Mouse (Mus musculus) forebrain, embryonic 12.5 days (tissue): ENCODE data around the gene Rtf2. TPM values are rescaled to one million over a fixed set of nuclear protein-coding genes. Genes with fewer than 3 reads are reported as not detected.

Source experiments
- ATAC-seq: fragments of 200-750 bp; cut with Nextera tagmentation; 2 replicates; pipeline ENCODE4 v1.8.0; 2017; ENCODE audit warnings: moderate TSS enrichment; ENCODE audit not compliant: low FRiP score
- H3K27ac ChIP-seq: fragments of 300-500 bp; sonication (generic); 2 replicates; pipeline ENCODE4 v1.5.1; 2016; ENCODE audit warnings: mild to moderate bottlenecking
- H3K27me3 ChIP-seq: fragments of 300-500 bp; sonication (generic); 2 replicates; pipeline ENCODE4 v1.6.1; 2016; ENCODE audit warnings: mild to moderate bottlenecking
- H3K36me3 ChIP-seq: fragments of 300-500 bp; sonication (generic); replicated peaks from 2 replicates; pipeline ENCODE4 v1.6.1; 2016; ENCODE audit warnings: mild to moderate bottlenecking
- H3K4me1 ChIP-seq: fragments of 300-500 bp; sonication (generic); 2 replicates; pipeline ENCODE4 v1.6.1; 2016
- H3K4me2 ChIP-seq: fragments of 300-500 bp; sonication (generic); 2 replicates; pipeline ENCODE4 v1.6.1; 2016; ENCODE audit warnings: mild to moderate bottlenecking, moderate library complexity
- H3K4me3 ChIP-seq: fragments of 300-500 bp; sonication (generic); replicated peaks from 2 replicates; pipeline ENCODE4 v1.5.1; 2016; ENCODE audit warnings: mild to moderate bottlenecking
- H3K9ac ChIP-seq: fragments of 300-500 bp; sonication (generic); 2 replicates; pipeline ENCODE4 v1.6.1; 2016; ENCODE audit warnings: mild to moderate bottlenecking
- H3K9me3 ChIP-seq: fragments of 300-500 bp; sonication (generic); 2 replicates; pipeline ENCODE4 v1.6.1; 2016
- WGBS: fragments of 180-500 bp; shearing (Covaris S2); methylation state at CpG from one replicate; pipeline ENCODE4 v1.1.7; 2016; 5-methylcytosine and 5-hydroxymethylcytosine counted together
- polyA plus RNA-seq: library from polyadenylated mRNA; unstranded; fragments of >200 nt; fragmentation: Nextera tagmentation; extraction: Ambion mirVana; gene quantifications from 2 replicates; pipeline ENCODE4 v1.2.1, GENCODE M21; 2016

The Rtf2 gene
- 86.9 and 93.5 TPM in 2 replicates for polyA plus RNA-seq

GRCm38 (mm10) chr2:172439843-172440639 is at the start of gene Rtf2:
Gene Rtf2 (plus strand): TSS chr2:172440556.
- H3K9ac ChIP-seq: peak within 1 kb of the TSS; percentile 67
- ATAC-seq: peak; percentile 98
- no peaks in the 10 kb centered on the region for H3K9me3 ChIP-seq
- H3K4me1 ChIP-seq: peaks cover 18% of the 10 kb centered on the region
- H3K4me2 ChIP-seq: peak within 1 kb of the TSS; percentile 77
- 2% methylated on average over 35 of the region's 35 CpGs for WGBS
- peaks cover 4% of the 10 kb centered on the region; the same call in 1 of the 2 replicates for H3K27me3 ChIP-seq
- peak within 1 kb of the TSS; percentile 74 for H3K4me3 ChIP-seq
- peaks cover 4% of the 10 kb centered on the region; the same call in 1 of the 2 replicates for H3K36me3 ChIP-seq
- H3K27ac ChIP-seq: peak within 1 kb of the TSS; percentile 48; the same call in 1 of the 2 replicates

- Histone ChIP-seq H3K27ac (no peak overlapping the region), H3K4me3 (no peak overlapping the region), H3K36me3 (no peaks in the 10 kb centered on the region), H3K27me3 (no peaks in the 10 kb centered on the region), H3K9ac (no peak overlapping the region), H3K4me1 (no peaks in the 10 kb centered on the region), H3K4me2 (no peak overlapping the region), H3K9me3 (no peaks in the 10 kb centered on the region)
- no peak for ATAC-seq
- 83% methylated on average over 10 of the region's 10 CpGs for WGBS
Observed at GRCm38 (mm10) chr2:172392041-172392521, 48.3 kb upstream of the Rtf2 start.

- Histone ChIP-seq H3K4me2 (no peak within 1 kb of the TSS), H3K27ac (no peak within 1 kb of the TSS), H3K27me3 (no peaks in the 10 kb centered on the region), H3K36me3 (no peaks in the 10 kb centered on the region), H3K9me3 (no peaks in the 10 kb centered on the region), H3K4me1 (no peaks in the 10 kb centered on the region), H3K4me3 (no peak within 1 kb of the TSS), H3K9ac (no peak within 1 kb of the TSS)
- no peak for ATAC-seq
- WGBS: 51% methylated on average over 13 of the region's 13 CpGs
Observed at GRCm38 (mm10) chr2:172393391-172394051, 46.8 kb upstream of the Rtf2 start, which contains the start of gene Cass4. Gene Cass4 (plus strand): TSS chr2:172393794.

- H3K4me2 ChIP-seq: no peak overlapping the region
- H3K9me3 ChIP-seq: no peaks in the 10 kb centered on the region
- no peaks in the 10 kb centered on the region for H3K36me3 ChIP-seq
- no peak overlapping the region for H3K9ac ChIP-seq
- no peak for ATAC-seq
- H3K4me3 ChIP-seq: no peak overlapping the region
- H3K27me3 ChIP-seq: no peaks in the 10 kb centered on the region
- no peak overlapping the region for H3K27ac ChIP-seq
- H3K4me1 ChIP-seq: no peaks in the 10 kb centered on the region
- 83% methylated on average over 2 of the region's 2 CpGs for WGBS
Observed at GRCm38 (mm10) chr2:172394052-172394392, 46.3 kb upstream of the Rtf2 start.

GRCm38 (mm10) chr2:172394671-172395070 is 45.7 kb upstream of the Rtf2 start:
- Histone ChIP-seq H3K4me3 (no peak overlapping the region), H3K9me3 (no peaks in the 10 kb centered on the region), H3K27ac (no peak overlapping the region), H3K36me3 (no peaks in the 10 kb centered on the region), H3K4me2 (no peak overlapping the region), H3K27me3 (no peaks in the 10 kb centered on the region), H3K4me1 (no peaks in the 10 kb centered on the region), H3K9ac (no peak overlapping the region)
- 72% methylated on average over 4 of the region's 4 CpGs for WGBS
- no peak for ATAC-seq

- Histone ChIP-seq H3K27me3 (no peaks in the 10 kb centered on the region), H3K9me3 (no peaks in the 10 kb centered on the region), H3K4me2 (no peak overlapping the region), H3K4me1 (peaks cover 5% of the 10 kb centered on the region), H3K4me3 (no peak overlapping the region), H3K27ac (no peak overlapping the region), H3K9ac (no peak overlapping the region), H3K36me3 (no peaks in the 10 kb centered on the region)
- 42% methylated on average over 9 of the region's 9 CpGs for WGBS
- no peak for ATAC-seq
Observed at GRCm38 (mm10) chr2:172395961-172396360, 44.4 kb upstream of the Rtf2 start.

GRCm38 (mm10) chr2:172399901-172400300 is 40.5 kb upstream of the Rtf2 start:
- no peak overlapping the region for H3K27ac ChIP-seq
- WGBS: 47% methylated on average over 9 of the region's 9 CpGs
- H3K4me1 ChIP-seq: peaks cover 5% of the 10 kb centered on the region
- no peaks in the 10 kb centered on the region for H3K27me3 ChIP-seq
- H3K36me3 ChIP-seq: no peaks in the 10 kb centered on the region
- no peak overlapping the region for H3K9ac ChIP-seq
- no peak overlapping the region for H3K4me3 ChIP-seq
- ATAC-seq: no peak
- H3K4me2 ChIP-seq: no peak overlapping the region
- H3K9me3 ChIP-seq: no peaks in the 10 kb centered on the region

GRCm38 (mm10) chr2:172401116-172401825 is 39.1 kb upstream of the Rtf2 start:
- no peaks in the 10 kb centered on the region for H3K36me3 ChIP-seq
- no peak overlapping the region for H3K4me2 ChIP-seq
- no peaks in the 10 kb centered on the region for H3K27me3 ChIP-seq
- no peak overlapping the region for H3K9ac ChIP-seq
- ATAC-seq: no peak
- H3K9me3 ChIP-seq: no peaks in the 10 kb centered on the region
- no peak overlapping the region for H3K4me3 ChIP-seq
- peaks cover 5% of the 10 kb centered on the region for H3K4me1 ChIP-seq
- WGBS: 81% methylated on average over 13 of the region's 13 CpGs
- no peak overlapping the region for H3K27ac ChIP-seq

GRCm38 (mm10) chr2:172404239-172404638 is 36.1 kb upstream of the Rtf2 start:
- H3K9ac ChIP-seq: no peak overlapping the region
- ATAC-seq: no peak
- peaks cover 5% of the 10 kb centered on the region for H3K4me1 ChIP-seq
- H3K9me3 ChIP-seq: no peaks in the 10 kb centered on the region
- no peak overlapping the region for H3K27ac ChIP-seq
- no peak overlapping the region for H3K4me3 ChIP-seq
- 0 out of 2 replicates have a peak, but pooled peaks cover 4% of the 10 kb centered on the region for H3K27me3 ChIP-seq
- no peak overlapping the region for H3K4me2 ChIP-seq
- WGBS: 64% methylated on average over 7 of the region's 7 CpGs
- no peaks in the 10 kb centered on the region for H3K36me3 ChIP-seq

GRCm38 (mm10) chr2:172405011-172405410 is 35.3 kb upstream of the Rtf2 start:
- no peak for ATAC-seq
- no peak overlapping the region for H3K4me2 ChIP-seq
- no peak overlapping the region for H3K27ac ChIP-seq
- H3K4me3 ChIP-seq: no peak overlapping the region
- no peak overlapping the region for H3K9ac ChIP-seq
- 0 out of 2 replicates have a peak, but pooled peaks cover 4% of the 10 kb centered on the region for H3K27me3 ChIP-seq
- WGBS: 84% methylated on average over 3 of the region's 3 CpGs
- no peaks in the 10 kb centered on the region for H3K36me3 ChIP-seq
- H3K4me1 ChIP-seq: peaks cover 3% of the 10 kb centered on the region
- H3K9me3 ChIP-seq: no peaks in the 10 kb centered on the region

- Histone ChIP-seq H3K4me2 (no peak overlapping the region), H3K4me3 (no peak overlapping the region), H3K27me3 (0 out of 2 replicates have a peak, but pooled peaks cover 4% of the 10 kb centered on the region), H3K9ac (no peak overlapping the region), H3K27ac (no peak overlapping the region), H3K9me3 (no peaks in the 10 kb centered on the region), H3K36me3 (no peaks in the 10 kb centered on the region), H3K4me1 (no peaks in the 10 kb centered on the region)
- no peak for ATAC-seq
- WGBS: 79% methylated on average over 4 of the region's 4 CpGs
Observed at GRCm38 (mm10) chr2:172406173-172406572, 34.2 kb upstream of the Rtf2 start.

- Histone ChIP-seq H3K4me3 (no peak overlapping the region), H3K4me1 (peaks cover 2% of the 10 kb centered on the region), H3K9ac (no peak overlapping the region), H3K27ac (no peak overlapping the region), H3K36me3 (no peaks in the 10 kb centered on the region), H3K4me2 (no peak overlapping the region), H3K9me3 (no peaks in the 10 kb centered on the region), H3K27me3 (0 out of 2 replicates have a peak, but pooled peaks cover 4% of the 10 kb centered on the region)
- ATAC-seq: no peak
- WGBS: 83% methylated on average over 2 of the region's 2 CpGs
Observed at GRCm38 (mm10) chr2:172407499-172407898, 32.9 kb upstream of the Rtf2 start.
